Mouse (Mus musculus): ENCODE measurements at regions not wholly inside any gene's neighbourhood (a gene's known extent, or its start where the extent isn't known, plus 50 kb on each side); places are given as distances from the start of the nearest gene placed in this dataset.

- POLR2A ChIA-PET: no interaction called here
- CTCF ChIA-PET: interaction anchor here in 1 of 4 experiments (0.6 kb wide), 1 partner anchor 286 kb away, joined by 3 read pairs; no protein-coding TSS in a partner anchor
These were observed 80.7 kb downstream of the Gm7361 start for GRCm38 (mm10) chr5:26338191-26338590.

GRCm38 (mm10) chr5:26339266-26339665 is 81.8 kb downstream of the Gm7361 start:
- CTCF ChIA-PET: interaction anchor here in 1 of 4 experiments (0.7 kb wide), 1 partner anchor 96 kb away, joined by 3 read pairs; no protein-coding TSS in a partner anchor

GRCm38 (mm10) chr5:26355156-26355555 is 97.7 kb downstream of the Gm7361 start:
- ChIA-PET CTCF (interaction anchor here in 1 of 4 experiments (0.5 kb wide), 1 partner anchor 919 kb away, joined by 3 read pairs; no protein-coding TSS in a partner anchor), POLR2A (no interaction called here)

More at GRCm38 (mm10) chr5:26339266-26339665, 81.8 kb downstream of the Gm7361 start:
- POLR2A ChIA-PET: no interaction called here

- ChIA-PET POLR2A (no interaction called here), CTCF (no interaction called here)
These were observed 101.6 kb downstream of the Gm7361 start for GRCm38 (mm10) chr5:26359082-26359481.

- ChIA-PET POLR2A (no interaction called here), CTCF (interaction anchor here in 1 of 4 experiments (1.0 kb wide), 1 partner anchor 535 kb away, joined by 3 read pairs; no protein-coding TSS in a partner anchor)
These were observed 116.9 kb downstream of the Gm7361 start for GRCm38 (mm10) chr5:26374175-26374984.

GRCm38 (mm10) chr5:26407088-26407672 is 149.7 kb downstream of the Gm7361 start:
- ChIA-PET POLR2A (no interaction called here), CTCF (interaction anchor here in 1 of 4 experiments (0.6 to 1.2 kb wide), 2 partner anchors 83 to 187 kb away, joined by 3 to 5 read pairs; no protein-coding TSS in a partner anchor)

GRCm38 (mm10) chr5:26413185-26413584 is 155.7 kb downstream of the Gm7361 start:
- CTCF ChIA-PET: interaction anchor here in 1 of 4 experiments (0.5 kb wide), 1 partner anchor 588 kb away, joined by 11 read pairs; no protein-coding TSS in a partner anchor
- POLR2A ChIA-PET: interaction anchor here in 1 of 4 experiments (1.0 kb wide), 1 partner anchor 9 kb away, joined by 3 read pairs; no protein-coding TSS in a partner anchor

- CTCF ChIA-PET: interaction anchor here in 1 of 4 experiments (0.5 kb wide), 1 partner anchor 35 kb away, joined by 3 read pairs; no protein-coding TSS in a partner anchor
- POLR2A ChIA-PET: interaction anchor here in 2 of 4 experiments (0.5 to 1.5 kb wide), 3 partner anchors 13 to 1714 kb away, joined by 5 to 10 read pairs (median 5); partner anchors contain the start of gene Wdr86 (in 1 of the 2)
These were observed 187.1 kb downstream of the Gm7361 start for GRCm38 (mm10) chr5:26444331-26445200.

GRCm38 (mm10) chr5:26451306-26451705 is 193.8 kb downstream of the Gm7361 start:
- POLR2A ChIA-PET: no interaction called here
- CTCF ChIA-PET: no interaction called here

GRCm38 (mm10) chr5:26457627-26458026 is 200.1 kb downstream of the Gm7361 start:
- ChIA-PET POLR2A (no interaction called here), CTCF (no interaction called here)

GRCm38 (mm10) chr5:26466666-26467065 is 209.2 kb downstream of the Gm7361 start:
- ChIA-PET CTCF (no interaction called here), POLR2A (no interaction called here)

- CTCF ChIA-PET: no interaction called here
- POLR2A ChIA-PET: interaction anchor here in 1 of 4 experiments (0.5 kb wide), 1 partner anchor 34 kb away, joined by 4 read pairs; no protein-coding TSS in a partner anchor
These were observed 228.2 kb downstream of the Gm7361 start for GRCm38 (mm10) chr5:26485726-26486125.

- CTCF ChIA-PET: interaction anchor here in 1 of 4 experiments (1.2 kb wide), 1 partner anchor 309 kb away, joined by 3 read pairs; no protein-coding TSS in a partner anchor
- POLR2A ChIA-PET: no interaction called here
These were observed 236.5 kb downstream of the Gm7361 start for GRCm38 (mm10) chr5:26494003-26494402.

GRCm38 (mm10) chr5:26497641-26498430 is 240.3 kb downstream of the Gm7361 start:
- POLR2A ChIA-PET: no interaction called here
- CTCF ChIA-PET: no interaction called here

GRCm38 (mm10) chr5:26509525-26510168 is 252.2 kb downstream of the Gm7361 start:
- POLR2A ChIA-PET: interaction anchor here in 1 of 4 experiments (0.6 kb wide), 1 partner anchor 395 kb away, joined by 3 read pairs; no protein-coding TSS in a partner anchor
- CTCF ChIA-PET: interaction anchor here in 1 of 4 experiments (0.6 kb wide), 1 partner anchor 928 kb away, joined by 4 read pairs; no protein-coding TSS in a partner anchor

- CTCF ChIA-PET: interaction anchor here in 1 of 4 experiments (0.6 kb wide), 1 partner anchor 178 kb away, joined by 3 read pairs; no protein-coding TSS in a partner anchor
- POLR2A ChIA-PET: interaction anchor here in 2 of 4 experiments (0.5 to 1.0 kb wide), 3 partner anchors 23 to 316 kb away, joined by 3 to 4 read pairs (median 3); no protein-coding TSS in a partner anchor
These were observed 255.8 kb downstream of the Gm7361 start for GRCm38 (mm10) chr5:26513039-26513955.
